Mouse (Mus musculus): ENCODE results near the gene Zbtb17. TPM values are rescaled to one million over a fixed set of nuclear protein-coding genes. Genes with fewer than 3 reads are reported as not detected.

Gene Zbtb17
- polyA plus RNA-seq, 1 experiment, result 45.1 TPM

GRCm38 (mm10) chr4:141411430-141411992 lies 32.9 kb upstream of the Zbtb17 start:
- TF ChIP-seq CTCF (IDR thresholded peaks at IDR 0.05; ENCODE audit: extremely low read depth, insufficient read depth, low read length) (no peak), POLR2A (IDR thresholded peaks at IDR 0.05; ENCODE audit: extremely low read depth, insufficient read depth, low read length) (no peak)
- no peaks in the 10 kb centered on the region for H3K4me1 ChIP-seq (ENCODE audit: control insufficient read depth, insufficient read depth, low read length)
- no peak overlapping the region for H3K4me3 ChIP-seq (ENCODE audit: insufficient read depth, low read length)
- no peak overlapping the region for H3K27ac ChIP-seq (ENCODE audit: insufficient read depth, low read length)

GRCm38 (mm10) chr4:141415924-141416323 lies 28.5 kb upstream of the Zbtb17 start, which contains the start of gene Clcnkb:
TSS of gene Clcnkb (minus strand) at chr4:141416014.
- Histone ChIP-seq H3K27ac (ENCODE audit: insufficient read depth, low read length) (no peak within 1 kb of the TSS), H3K4me1 (ENCODE audit: control insufficient read depth, insufficient read depth, low read length) (peaks cover 1% of the 10 kb centered on the region; the same call in 1 of the 2 replicates), H3K4me3 (ENCODE audit: insufficient read depth, low read length) (no peak within 1 kb of the TSS)
- TF ChIP-seq POLR2A (IDR thresholded peaks at IDR 0.05; ENCODE audit: extremely low read depth, insufficient read depth, low read length), result no peak
- TF ChIP-seq CTCF (IDR thresholded peaks at IDR 0.05; ENCODE audit: extremely low read depth, insufficient read depth, low read length), result no peak

- Histone ChIP-seq H3K27ac (ENCODE audit: insufficient read depth, low read length) (no peak overlapping the region), H3K4me3 (ENCODE audit: insufficient read depth, low read length) (no peak overlapping the region), H3K4me1 (ENCODE audit: control insufficient read depth, insufficient read depth, low read length) (peaks cover 1% of the 10 kb centered on the region; the same call in 1 of the 2 replicates)
- TF ChIP-seq CTCF (IDR thresholded peaks at IDR 0.05; ENCODE audit: extremely low read depth, insufficient read depth, low read length) (no peak), POLR2A (IDR thresholded peaks at IDR 0.05; ENCODE audit: extremely low read depth, insufficient read depth, low read length) (no peak)
Measured at GRCm38 (mm10) chr4:141419398-141420191, 24.9 kb upstream of the Zbtb17 start.

DNA sequence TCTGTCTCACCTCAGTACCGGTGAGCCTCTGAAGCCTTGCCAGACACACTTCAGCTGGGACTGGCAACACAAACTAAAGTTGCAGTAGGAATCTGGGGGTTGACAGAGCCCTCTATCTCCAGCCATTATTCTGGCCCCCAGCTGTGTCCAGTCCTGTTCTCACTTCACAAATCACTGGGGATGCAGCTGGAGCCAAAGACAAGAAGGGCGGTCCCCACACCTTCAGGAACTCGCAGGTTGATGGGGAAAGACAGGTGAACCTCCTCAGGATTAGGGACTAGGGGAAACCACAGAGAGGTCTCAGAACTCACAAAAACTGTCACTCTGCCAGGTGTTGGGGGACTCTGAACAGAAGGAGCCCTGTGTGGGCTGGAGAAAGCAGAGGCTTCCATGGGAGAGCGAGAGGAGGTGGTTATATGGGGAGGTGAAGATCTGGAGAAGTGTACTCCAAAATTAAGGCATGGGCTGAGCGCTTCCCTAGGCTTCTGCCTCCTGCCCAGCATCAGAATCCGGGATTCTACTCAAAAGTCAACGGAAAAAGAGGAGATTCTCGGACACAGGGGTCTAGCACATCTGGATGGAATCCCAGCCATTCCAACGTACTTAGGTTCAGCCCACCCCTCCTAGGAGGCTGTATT lies 24.1 kb upstream of the Zbtb17 start, which contains the start of gene Hspb7:
Gene Hspb7 (plus strand): TSS at position 588 of the 638 bp plus-strand sequence.
- Histone ChIP-seq H3K4me3 (ENCODE audit: insufficient read depth, low read length) (no peak within 1 kb of the TSS), H3K27ac (ENCODE audit: insufficient read depth, low read length) (no peak within 1 kb of the TSS), H3K4me1 (ENCODE audit: control insufficient read depth, insufficient read depth, low read length) (peaks cover 3% of the 10 kb centered on the region; the same call in 1 of the 2 replicates)
- TF ChIP-seq CTCF (IDR thresholded peaks at IDR 0.05; ENCODE audit: extremely low read depth, insufficient read depth, low read length) (no peak), POLR2A (IDR thresholded peaks at IDR 0.05; ENCODE audit: extremely low read depth, insufficient read depth, low read length) (no peak)

- Histone ChIP-seq H3K4me3 (ENCODE audit: insufficient read depth, low read length) (no peak overlapping the region), H3K4me1 (ENCODE audit: control insufficient read depth, insufficient read depth, low read length) (peaks cover 3% of the 10 kb centered on the region; the same call in 1 of the 2 replicates), H3K27ac (ENCODE audit: insufficient read depth, low read length) (no peak overlapping the region)
- TF ChIP-seq POLR2A (IDR thresholded peaks at IDR 0.05; ENCODE audit: extremely low read depth, insufficient read depth, low read length) (no peak), CTCF (IDR thresholded peaks at IDR 0.05; ENCODE audit: extremely low read depth, insufficient read depth, low read length) (no peak)
Measured at GRCm38 (mm10) chr4:141420886-141421285, 23.6 kb upstream of the Zbtb17 start.

GRCm38 (mm10) chr4:141421423-141421822 lies 23.0 kb upstream of the Zbtb17 start:
- H3K4me3 ChIP-seq (ENCODE audit: insufficient read depth, low read length), result no peak overlapping the region
- no peak overlapping the region for H3K27ac ChIP-seq (ENCODE audit: insufficient read depth, low read length)
- H3K4me1 ChIP-seq (ENCODE audit: control insufficient read depth, insufficient read depth, low read length), result peaks cover 3% of the 10 kb centered on the region; the same call in 1 of the 2 replicates
- TF ChIP-seq CTCF (IDR thresholded peaks at IDR 0.05; ENCODE audit: extremely low read depth, insufficient read depth, low read length) (no peak), POLR2A (IDR thresholded peaks at IDR 0.05; ENCODE audit: extremely low read depth, insufficient read depth, low read length) (no peak)

DNA sequence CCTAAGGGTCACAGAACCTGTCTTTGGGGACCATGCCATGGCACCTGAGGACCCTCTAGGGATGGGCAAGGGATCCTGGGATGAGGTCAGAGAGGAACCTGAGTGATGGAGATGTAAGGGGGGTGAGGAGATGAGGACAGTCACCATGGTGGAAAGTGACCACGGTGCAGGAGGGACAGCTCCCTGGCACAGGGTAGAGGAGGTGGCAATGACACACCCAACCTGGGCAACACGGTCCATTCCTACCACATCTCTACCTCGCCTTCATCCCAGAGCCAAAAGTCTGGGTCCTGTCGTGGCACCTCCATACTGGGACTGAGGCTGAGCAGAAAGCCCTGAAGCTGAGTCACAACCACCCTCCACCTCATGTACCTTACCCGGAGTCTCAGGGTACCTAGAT lies 21.6 kb upstream of the Zbtb17 start:
- no peak for TF ChIP-seq CTCF (IDR thresholded peaks at IDR 0.05; ENCODE audit: extremely low read depth, insufficient read depth, low read length)
- TF ChIP-seq POLR2A (IDR thresholded peaks at IDR 0.05; ENCODE audit: extremely low read depth, insufficient read depth, low read length), result no peak
- Histone ChIP-seq H3K4me3 (ENCODE audit: insufficient read depth, low read length) (no peak overlapping the region), H3K27ac (ENCODE audit: insufficient read depth, low read length) (no peak overlapping the region), H3K4me1 (ENCODE audit: control insufficient read depth, insufficient read depth, low read length) (peaks cover 3% of the 10 kb centered on the region; the same call in 1 of the 2 replicates)

GRCm38 (mm10) chr4:141423288-141423687 lies 21.2 kb upstream of the Zbtb17 start:
- Histone ChIP-seq H3K4me1 (ENCODE audit: control insufficient read depth, insufficient read depth, low read length) (peaks cover 3% of the 10 kb centered on the region; the same call in 1 of the 2 replicates), H3K27ac (ENCODE audit: insufficient read depth, low read length) (no peak overlapping the region), H3K4me3 (ENCODE audit: insufficient read depth, low read length) (no peak overlapping the region)
- TF ChIP-seq CTCF (IDR thresholded peaks at IDR 0.05; ENCODE audit: extremely low read depth, insufficient read depth, low read length), result no peak

DNA sequence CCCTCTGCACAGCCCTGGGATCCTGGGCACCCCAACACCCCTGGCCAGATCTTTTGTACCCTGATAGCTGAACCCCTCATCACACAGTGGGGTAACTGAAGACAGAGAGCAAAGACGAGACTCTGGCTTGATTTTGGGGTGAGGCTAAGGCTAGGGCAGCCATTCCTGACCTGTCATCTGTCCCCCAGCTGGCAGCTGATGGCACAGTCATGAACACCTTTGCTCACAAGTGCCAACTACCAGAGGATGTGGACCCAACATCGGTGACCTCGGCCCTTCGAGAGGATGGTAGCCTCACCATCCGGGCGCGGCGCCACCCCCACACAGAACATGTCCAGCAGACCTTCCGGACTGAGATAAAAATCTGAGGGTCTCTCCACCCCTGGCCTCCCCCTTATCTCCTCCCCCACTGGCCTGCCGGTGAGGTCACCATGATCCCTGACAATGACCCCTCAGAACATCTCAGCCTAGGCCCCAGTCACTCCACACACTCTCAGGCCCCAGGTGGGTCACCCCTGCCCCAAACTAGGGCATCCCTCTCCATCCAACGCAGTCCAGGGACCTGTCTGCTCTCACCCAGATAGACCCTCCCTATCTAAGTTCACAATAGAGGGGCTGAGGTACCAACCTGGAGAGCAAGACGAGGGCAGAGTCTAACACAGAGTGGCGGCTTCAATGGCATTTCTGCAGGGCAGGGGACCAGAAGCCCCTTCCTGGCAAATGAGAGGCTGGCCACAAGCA lies 20.6 kb upstream of the Zbtb17 start:
- Histone ChIP-seq H3K27ac (ENCODE audit: insufficient read depth, low read length) (no peak overlapping the region), H3K4me1 (ENCODE audit: control insufficient read depth, insufficient read depth, low read length) (peaks cover 3% of the 10 kb centered on the region; the same call in 1 of the 2 replicates), H3K4me3 (ENCODE audit: insufficient read depth, low read length) (no peak overlapping the region)
- no peak for TF ChIP-seq CTCF (IDR thresholded peaks at IDR 0.05; ENCODE audit: extremely low read depth, insufficient read depth, low read length)
- no peak for TF ChIP-seq POLR2A (IDR thresholded peaks at IDR 0.05; ENCODE audit: extremely low read depth, insufficient read depth, low read length)

Data from cortical plate, adult 2 months (tissue).